8 mouse cellular contexts compared by ENCODE assay signal in genomic region chr15:102999183-102999831, GRCm38 (mm10). TPM values are rescaled to one million over a fixed set of nuclear protein-coding genes. Genes with fewer than 3 reads are reported as not detected.
DNase-seq lines count a peak whose midpoint lies in the region; ATAC-seq and TF ChIP-seq lines count a peak whose summit lies in the region.
"Had no signal": no experiment of that assay in that cellular context is flagged by ENCODE, and none has a peak within 500 bp of the region (broad histone marks: within the 10 kb centered on the region; RNA-seq: fewer than 3 reads in every experiment).

No protein-coding gene starts in this region.

- intact Hi-C loops in heart, postnatal 36 days (cut with DNase I): no loop called here

- peak; percentile 93 to 96 for DNase-seq in adrenal gland, adult (ENCODE audit: inconsistent age in 2 of 2, low spot score in 1 of 2)
- peak; percentile 56 to 67 for DNase-seq in heart, postnatal 36 days
- peak; percentile 91 for DNase-seq in limb, embryonic 10.5 days (ENCODE audit: low spot score)
- no peak for DNase-seq in midbrain, embryonic 11.5 days (ENCODE audit: low spot score, missing footprints)
- DNase-seq in thymus, postnatal 14 days: peak; percentile 19

- H3K4me3 ChIP-seq in E14TG2a.4 (replicated peaks; ENCODE audit: low read length): peak overlapping the region; percentile 63
- H3K4me3 ChIP-seq in forebrain, embryonic 13.5 days: peak overlapping the region; percentile 29
- peak overlapping the region; percentile 56 for H3K4me3 ChIP-seq in limb, embryonic 10.5 days
- peak overlapping the region; percentile 23 for H3K4me3 ChIP-seq in midbrain, embryonic 11.5 days (ENCODE audit: low read depth, low read length)

- WGBS in forebrain, embryonic 13.5 days: under 1% methylated on average over 27 of the region's 33 CpGs
- WGBS in limb, embryonic 10.5 days: under 1% methylated on average over 33 of the region's 33 CpGs
- WGBS in midbrain, embryonic 11.5 days: 1% methylated on average over 33 of the region's 33 CpGs

- H3K27me3 ChIP-seq in E14TG2a.4 (ENCODE audit: insufficient read depth, low read length): peaks cover 97% of the 10 kb centered on the region
- peaks cover 100% of the 10 kb centered on the region for H3K27me3 ChIP-seq in forebrain, embryonic 13.5 days
- peaks cover 99% of the 10 kb centered on the region for H3K27me3 ChIP-seq in limb, embryonic 10.5 days (ENCODE audit: low read depth, poor library complexity, severe bottlenecking)
- H3K27me3 ChIP-seq in midbrain, embryonic 11.5 days (ENCODE audit: control insufficient read depth, insufficient read depth, low read length): peaks cover 99% of the 10 kb centered on the region

- no peak for TF ChIP-seq CTCF in E14TG2a.4 (conservative IDR thresholded peaks at IDR 0.05; ENCODE audit: low read length)

- H3K36me3 ChIP-seq in E14TG2a.4 (ENCODE audit: insufficient read depth, low read length): no peaks in the 10 kb centered on the region
- H3K36me3 ChIP-seq in forebrain, embryonic 13.5 days (ENCODE audit: poor library complexity, severe bottlenecking): no peaks in the 10 kb centered on the region
- H3K36me3 ChIP-seq in limb, embryonic 10.5 days: no peaks in the 10 kb centered on the region
- no peaks in the 10 kb centered on the region for H3K36me3 ChIP-seq in midbrain, embryonic 11.5 days (ENCODE audit: control insufficient read depth, insufficient read depth, low read length)

- no peaks in the 10 kb centered on the region for H3K9me3 ChIP-seq in E14TG2a.4 (ENCODE audit: low read length)
- no peaks in the 10 kb centered on the region for H3K9me3 ChIP-seq in forebrain, embryonic 13.5 days (replicated peaks)
- H3K9me3 ChIP-seq in limb, embryonic 10.5 days (replicated peaks): no peaks in the 10 kb centered on the region
- no peaks in the 10 kb centered on the region for H3K9me3 ChIP-seq in midbrain, embryonic 11.5 days (ENCODE audit: control insufficient read depth, low read length)

- 0 out of 2 replicates have a peak overlapping the region, but pooled peaks have one; percentile 40 for H3K9ac ChIP-seq in forebrain, embryonic 13.5 days
- no peak overlapping the region for H3K9ac ChIP-seq in midbrain, embryonic 11.5 days (ENCODE audit: low read length)

- H3K4me2 ChIP-seq in forebrain, embryonic 13.5 days: peak overlapping the region; percentile 58
- peak overlapping the region; percentile 43 for H3K4me2 ChIP-seq in midbrain, embryonic 11.5 days

- peak; percentile 80 for ATAC-seq in forebrain, embryonic 13.5 days
- peak; percentile 40 for ATAC-seq in midbrain, embryonic 11.5 days (ENCODE audit: low FRiP score)

- H3K4me1 ChIP-seq in E14TG2a.4 (replicated peaks; ENCODE audit: low read depth, low read length): peaks cover 47% of the 10 kb centered on the region
- peaks cover 9% of the 10 kb centered on the region for H3K4me1 ChIP-seq in forebrain, embryonic 13.5 days
- peaks cover 95% of the 10 kb centered on the region for H3K4me1 ChIP-seq in limb, embryonic 10.5 days
- peaks cover 4% of the 10 kb centered on the region; the same call in 1 of the 2 replicates for H3K4me1 ChIP-seq in midbrain, embryonic 11.5 days (ENCODE audit: control insufficient read depth, insufficient read depth, low read length)

- H3K27ac ChIP-seq in forebrain, embryonic 13.5 days: no peak overlapping the region
- H3K27ac ChIP-seq in limb, embryonic 10.5 days: peak overlapping the region; percentile 94
- H3K27ac ChIP-seq in midbrain, embryonic 11.5 days (ENCODE audit: low read depth, low read length): no peak overlapping the region

RNA-seq across cellular contexts. Expression of gene Hoxc6, which starts 1.2 kb away (rescaled TPM):
- not detected in 2 replicates for polyA plus RNA-seq in forebrain, embryonic 13.5 days (2015; fragmentation: Nextera tagmentation; extraction: Ambion mirVana)
- under 1 TPM in 1 of 2 experiments, not detected in 1; 0.25 TPM for total RNA-seq in heart, postnatal 36 days (2021)
- polyA plus RNA-seq in limb, embryonic 10.5 days (2016; fragmentation: Nextera tagmentation; extraction: Ambion mirVana): 10.1 and 10.2 TPM in 2 replicates
- not detected in 2 replicates for polyA plus RNA-seq in midbrain, embryonic 11.5 days (2014; fragmentation: Nextera tagmentation; extraction: Ambion mirVana)
- total RNA-seq: left cerebral cortex, postnatal 25 days had no signal

RNA-seq across cellular contexts. Expression of gene Hoxc8, which starts 8.9 kb away (rescaled TPM):
- not detected in 2 replicates for polyA plus RNA-seq in forebrain, embryonic 13.5 days (2015; fragmentation: Nextera tagmentation; extraction: Ambion mirVana)
- total RNA-seq in heart, postnatal 36 days (2021): not detected
- polyA plus RNA-seq in limb, embryonic 10.5 days (2016; fragmentation: Nextera tagmentation; extraction: Ambion mirVana): 5.1 and 6.0 TPM in 2 replicates
- not detected in 2 replicates for polyA plus RNA-seq in midbrain, embryonic 11.5 days (2014; fragmentation: Nextera tagmentation; extraction: Ambion mirVana)
- total RNA-seq: left cerebral cortex, postnatal 25 days had no signal

RNA-seq across cellular contexts. Expression of gene Hoxc4, which starts 19.4 kb away (rescaled TPM):
- not detected in 2 replicates for polyA plus RNA-seq in forebrain, embryonic 13.5 days (2015; fragmentation: Nextera tagmentation; extraction: Ambion mirVana)
- total RNA-seq in heart, postnatal 36 days (2021): not detected
- polyA plus RNA-seq in limb, embryonic 10.5 days (2016; fragmentation: Nextera tagmentation; extraction: Ambion mirVana): 9.1 and 9.8 TPM in 2 replicates
- not detected in 2 replicates for polyA plus RNA-seq in midbrain, embryonic 11.5 days (2014; fragmentation: Nextera tagmentation; extraction: Ambion mirVana)
- total RNA-seq: left cerebral cortex, postnatal 25 days had no signal

RNA-seq across cellular contexts. Expression of gene Hoxc9, which starts 23.1 kb away (rescaled TPM):
- polyA plus RNA-seq in forebrain, embryonic 13.5 days (2015; fragmentation: Nextera tagmentation; extraction: Ambion mirVana): not detected in 2 replicates
- not detected for total RNA-seq in heart, postnatal 36 days (2021)
- polyA plus RNA-seq in limb, embryonic 10.5 days (2016; fragmentation: Nextera tagmentation; extraction: Ambion mirVana): 4.4 and 6.9 TPM in 2 replicates
- polyA plus RNA-seq in midbrain, embryonic 11.5 days (2014; fragmentation: Nextera tagmentation; extraction: Ambion mirVana): not detected in 2 replicates
- total RNA-seq: left cerebral cortex, postnatal 25 days had no signal

RNA-seq across cellular contexts. Expression of gene Hoxc5, which starts 32.1 kb away (rescaled TPM):
- not detected in 2 replicates for polyA plus RNA-seq in forebrain, embryonic 13.5 days (2015; fragmentation: Nextera tagmentation; extraction: Ambion mirVana)
- not detected for total RNA-seq in heart, postnatal 36 days (2021)
- polyA plus RNA-seq in limb, embryonic 10.5 days (2016; fragmentation: Nextera tagmentation; extraction: Ambion mirVana): 10.6 and 12.7 TPM in 2 replicates
- polyA plus RNA-seq in midbrain, embryonic 11.5 days (2014; fragmentation: Nextera tagmentation; extraction: Ambion mirVana): not detected in 2 replicates
- total RNA-seq: left cerebral cortex, postnatal 25 days had no signal

Comparison
In these comparisons a context has a peak if more than half of its experiments do, and no peak if none do; other contexts are left out.
1. RNA of gene Hoxc6, which starts 1.2 kb away (polyA plus RNA-seq): 10.1 to 10.2 TPM in limb, embryonic 10.5 days; not detected in forebrain, embryonic 13.5 days and not detected in midbrain, embryonic 11.5 days; every median in the first group is over 10 times any median in the second.
2. Peak in every context shown above with its lines, with median percentiles within 50 percentile points of each other: H3K4me3 ChIP-seq.